Mouse (Mus musculus): Measurements from ENCODE around the gene Map2k2.

DNA sequence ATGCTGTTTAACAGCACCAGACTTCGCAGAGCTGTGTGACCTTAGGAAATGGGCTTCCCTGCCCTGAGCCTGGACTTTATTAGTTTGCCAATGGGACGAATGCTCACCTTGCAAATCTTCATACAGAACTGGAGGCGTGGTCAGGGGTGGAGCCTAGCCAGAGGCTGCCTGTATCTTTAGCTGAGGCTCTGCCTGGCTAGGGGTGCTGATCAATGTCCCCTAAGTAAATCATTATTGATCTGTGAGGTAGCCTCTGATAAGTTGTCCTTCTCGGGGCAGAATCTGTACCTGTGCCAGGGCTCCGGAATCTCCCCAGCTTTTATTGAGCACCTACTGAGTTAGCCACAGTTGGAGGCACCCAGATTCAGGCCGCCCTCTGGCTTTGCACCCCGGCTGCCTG lies 15.1 kb upstream of the Map2k2 start:
- TF ChIP-seq CTCF (IDR thresholded peaks at IDR 0.05; ENCODE audit: borderline replicate concordance, insufficient read depth, low read length) (no peak), POLR2A (IDR thresholded peaks at IDR 0.05; ENCODE audit: low read depth, low read length) (no peak)
